Mouse (Mus musculus): ENCODE measurements around the gene Fhad1. TPM values are rescaled to one million over a fixed set of nuclear protein-coding genes. Genes with fewer than 3 reads are reported as not detected.

The Fhad1 gene
- polyA plus RNA-seq, 1 experiment, result 1.3 TPM

DNA sequence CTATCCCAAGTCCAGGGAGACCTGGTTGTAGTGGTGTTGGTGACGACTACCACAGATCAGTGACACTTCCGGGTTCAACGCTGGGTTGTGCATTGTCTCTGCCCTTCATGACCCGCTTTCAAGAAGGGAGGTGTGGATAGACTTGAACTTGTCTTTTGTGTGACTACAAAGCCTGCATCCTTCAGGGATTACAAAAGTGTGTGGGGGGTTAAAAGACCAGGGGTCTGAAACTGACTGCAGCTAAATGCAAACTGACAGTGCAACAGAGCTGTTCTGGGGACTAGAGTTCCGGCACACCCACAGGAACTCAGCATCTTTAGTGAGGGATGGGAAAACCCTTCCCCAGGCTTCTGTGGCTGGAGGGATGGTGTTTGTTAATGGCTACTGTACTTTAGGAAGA lies 83.4 kb downstream of the Fhad1 start:
- 84% methylated on average over 5 of the region's 5 CpGs for WGBS
- H3K4me1 ChIP-seq (ENCODE audit: control insufficient read depth, insufficient read depth, low read length), result no peaks in the 10 kb centered on the region
- TF ChIP-seq CTCF (IDR thresholded peaks at IDR 0.05; ENCODE audit: control insufficient read depth, insufficient read depth, low read length) (no peak), POLR2A (IDR thresholded peaks at IDR 0.05; ENCODE audit: borderline replicate concordance, control insufficient read depth, low read depth, low read length) (no peak)
- no peak overlapping the region for H3K4me3 ChIP-seq (replicated peaks; ENCODE audit: control insufficient read depth, low read depth, low read length)
- H3K27ac ChIP-seq (ENCODE audit: control insufficient read depth, insufficient read depth, low read depth, low read length, poor library complexity), result no peak overlapping the region

DNA sequence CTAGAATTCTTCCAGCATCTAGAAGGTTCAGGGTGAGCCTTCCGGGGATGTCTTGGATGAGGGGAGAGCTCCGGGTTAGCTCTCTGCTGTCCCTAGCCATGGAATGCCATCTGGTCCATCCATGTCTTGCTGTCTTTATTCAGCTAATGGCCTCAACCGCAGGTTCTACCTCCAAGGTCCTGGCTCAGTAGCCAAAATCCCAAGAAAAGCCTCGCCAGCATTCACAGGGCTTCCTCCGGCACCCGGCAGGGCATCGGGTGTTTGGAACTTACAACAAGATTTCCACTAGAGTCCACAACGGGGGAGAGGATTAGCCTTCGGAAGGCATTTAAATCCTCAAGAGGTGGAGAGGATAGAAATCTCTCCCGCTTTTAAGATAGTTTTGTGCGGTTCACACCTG lies 84.9 kb downstream of the Fhad1 start:
- H3K27ac ChIP-seq (ENCODE audit: control insufficient read depth, insufficient read depth, low read depth, low read length, poor library complexity), result no peak overlapping the region
- WGBS, result 82% methylated on average over 11 of the region's 11 CpGs
- TF ChIP-seq CTCF (IDR thresholded peaks at IDR 0.05; ENCODE audit: control insufficient read depth, insufficient read depth, low read length) (no peak), POLR2A (IDR thresholded peaks at IDR 0.05; ENCODE audit: borderline replicate concordance, control insufficient read depth, low read depth, low read length) (no peak)

DNA sequence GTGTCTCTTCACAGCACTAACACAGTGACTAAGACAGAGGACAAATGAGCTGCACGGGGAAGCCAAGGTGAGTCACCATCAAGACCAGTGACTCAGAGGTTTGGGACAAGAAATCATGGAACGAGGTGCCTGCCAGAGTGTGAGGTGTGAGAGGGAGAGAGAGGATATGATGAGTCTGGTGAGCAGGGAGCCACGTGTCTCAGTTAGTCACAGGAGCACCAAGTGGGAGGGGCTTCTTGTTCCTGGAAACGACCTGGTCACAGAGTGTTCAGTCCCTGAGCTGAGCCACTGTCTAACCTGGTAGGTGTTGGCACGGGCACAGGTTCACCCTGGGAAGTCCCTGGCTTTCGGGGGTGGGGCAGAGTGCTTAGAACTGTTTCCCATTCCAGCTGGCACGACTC lies 86.0 kb downstream of the Fhad1 start:
- 44% methylated on average over 7 of the region's 7 CpGs for WGBS
- Histone ChIP-seq H3K4me1 (ENCODE audit: control insufficient read depth, insufficient read depth, low read length) (no peaks in the 10 kb centered on the region), H3K27ac (ENCODE audit: control insufficient read depth, insufficient read depth, low read depth, low read length, poor library complexity) (no peak overlapping the region), H3K4me3 (replicated peaks; ENCODE audit: control insufficient read depth, low read depth, low read length) (no peak overlapping the region)
- TF ChIP-seq CTCF (IDR thresholded peaks at IDR 0.05; ENCODE audit: control insufficient read depth, insufficient read depth, low read length) (no peak), POLR2A (IDR thresholded peaks at IDR 0.05; ENCODE audit: borderline replicate concordance, control insufficient read depth, low read depth, low read length) (no peak)

More for the DNA sequence above, 84.9 kb downstream of the Fhad1 start:
- Histone ChIP-seq H3K4me1 (ENCODE audit: control insufficient read depth, insufficient read depth, low read length) (no peaks in the 10 kb centered on the region), H3K4me3 (replicated peaks; ENCODE audit: control insufficient read depth, low read depth, low read length) (no peak overlapping the region)

DNA sequence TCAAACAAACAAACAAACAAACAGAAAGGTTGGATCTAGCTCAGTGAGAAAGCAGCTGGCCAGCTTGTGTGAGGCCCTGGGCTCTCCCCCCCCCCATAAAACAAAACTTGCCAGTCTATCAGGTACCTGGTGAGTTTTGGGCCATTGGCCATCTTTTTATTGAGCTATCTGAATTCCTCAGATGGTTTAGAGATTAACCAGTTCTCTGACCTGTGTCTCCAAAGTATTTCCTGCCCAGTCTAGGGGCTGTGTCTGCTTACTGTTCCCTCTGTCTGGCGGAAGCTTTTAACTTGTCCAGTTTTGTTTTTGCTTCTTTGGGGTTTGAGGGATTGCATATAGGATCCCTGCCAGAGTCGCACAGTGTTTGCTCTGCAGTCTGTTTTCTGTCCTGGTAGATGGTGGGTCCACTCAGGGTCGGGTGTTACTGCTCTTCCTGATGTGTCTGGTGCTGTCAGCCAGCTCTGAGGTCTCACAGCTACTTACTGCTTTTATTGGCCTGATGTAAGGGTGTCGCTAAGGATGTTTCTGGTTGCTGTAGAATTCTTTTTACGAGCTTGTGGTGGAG lies 89.0 kb downstream of the Fhad1 start:
- WGBS, result 76% methylated on average over 5 of the region's 5 CpGs
- H3K4me3 ChIP-seq (replicated peaks; ENCODE audit: control insufficient read depth, low read depth, low read length), result no peak overlapping the region
- no peak overlapping the region for H3K27ac ChIP-seq (ENCODE audit: control insufficient read depth, insufficient read depth, low read depth, low read length, poor library complexity)
- H3K4me1 ChIP-seq (ENCODE audit: control insufficient read depth, insufficient read depth, low read length), result no peaks in the 10 kb centered on the region
- TF ChIP-seq CTCF (IDR thresholded peaks at IDR 0.05; ENCODE audit: control insufficient read depth, insufficient read depth, low read length) (no peak), POLR2A (IDR thresholded peaks at IDR 0.05; ENCODE audit: borderline replicate concordance, control insufficient read depth, low read depth, low read length) (no peak)

DNA sequence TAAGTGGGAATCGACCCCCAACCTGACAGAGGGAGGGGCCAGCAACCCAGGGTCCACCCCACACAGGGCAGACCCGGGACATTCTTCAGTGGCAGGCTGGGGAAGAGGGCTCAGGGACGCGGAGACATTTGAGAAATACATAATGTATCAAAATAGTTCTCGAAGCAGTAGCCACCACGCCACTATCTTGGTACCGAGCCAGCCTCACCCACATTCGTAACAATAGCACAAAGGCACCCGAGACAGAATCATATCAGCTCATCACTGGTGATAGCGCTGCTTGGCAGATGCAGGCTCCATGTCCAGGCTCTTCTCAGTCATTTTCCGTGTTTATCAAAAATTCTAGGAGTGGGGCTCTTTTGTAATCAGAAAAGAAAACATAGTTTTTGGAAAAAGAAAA lies 90.9 kb downstream of the Fhad1 start:
- Histone ChIP-seq H3K4me1 (ENCODE audit: control insufficient read depth, insufficient read depth, low read length) (no peaks in the 10 kb centered on the region), H3K27ac (ENCODE audit: control insufficient read depth, insufficient read depth, low read depth, low read length, poor library complexity) (no peak overlapping the region), H3K4me3 (replicated peaks; ENCODE audit: control insufficient read depth, low read depth, low read length) (no peak overlapping the region)
- 74% methylated on average over 11 of the region's 11 CpGs for WGBS
- TF ChIP-seq CTCF (IDR thresholded peaks at IDR 0.05; ENCODE audit: control insufficient read depth, insufficient read depth, low read length) (no peak), POLR2A (IDR thresholded peaks at IDR 0.05; ENCODE audit: borderline replicate concordance, control insufficient read depth, low read depth, low read length) (no peak)

DNA sequence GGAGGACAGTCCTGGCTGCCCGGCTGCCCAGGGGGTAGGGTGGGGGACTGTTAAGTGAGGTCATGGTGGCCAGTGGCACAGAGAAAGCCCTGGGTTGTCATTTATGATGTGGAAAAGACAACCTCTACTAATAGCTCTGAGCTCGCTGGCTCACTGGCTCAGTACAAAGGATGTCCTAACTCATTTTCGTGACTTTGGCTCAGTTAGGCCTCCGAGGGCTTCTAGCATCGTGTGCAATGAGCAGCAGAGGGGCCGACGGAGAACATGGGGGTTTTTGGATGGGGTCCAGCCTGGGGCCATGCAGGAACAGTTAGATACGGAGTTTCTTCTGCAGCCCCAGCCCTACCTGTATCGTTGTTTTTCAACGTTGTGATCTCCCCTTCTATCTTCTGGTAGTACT lies 94.5 kb downstream of the Fhad1 start:
- 81% methylated on average over 10 of the region's 10 CpGs for WGBS
- Histone ChIP-seq H3K4me1 (ENCODE audit: control insufficient read depth, insufficient read depth, low read length) (no peaks in the 10 kb centered on the region), H3K27ac (ENCODE audit: control insufficient read depth, insufficient read depth, low read depth, low read length, poor library complexity) (no peak overlapping the region), H3K4me3 (replicated peaks; ENCODE audit: control insufficient read depth, low read depth, low read length) (no peak overlapping the region)
- TF ChIP-seq POLR2A (IDR thresholded peaks at IDR 0.05; ENCODE audit: borderline replicate concordance, control insufficient read depth, low read depth, low read length) (no peak), CTCF (IDR thresholded peaks at IDR 0.05; ENCODE audit: control insufficient read depth, insufficient read depth, low read length) (no peak)

DNA sequence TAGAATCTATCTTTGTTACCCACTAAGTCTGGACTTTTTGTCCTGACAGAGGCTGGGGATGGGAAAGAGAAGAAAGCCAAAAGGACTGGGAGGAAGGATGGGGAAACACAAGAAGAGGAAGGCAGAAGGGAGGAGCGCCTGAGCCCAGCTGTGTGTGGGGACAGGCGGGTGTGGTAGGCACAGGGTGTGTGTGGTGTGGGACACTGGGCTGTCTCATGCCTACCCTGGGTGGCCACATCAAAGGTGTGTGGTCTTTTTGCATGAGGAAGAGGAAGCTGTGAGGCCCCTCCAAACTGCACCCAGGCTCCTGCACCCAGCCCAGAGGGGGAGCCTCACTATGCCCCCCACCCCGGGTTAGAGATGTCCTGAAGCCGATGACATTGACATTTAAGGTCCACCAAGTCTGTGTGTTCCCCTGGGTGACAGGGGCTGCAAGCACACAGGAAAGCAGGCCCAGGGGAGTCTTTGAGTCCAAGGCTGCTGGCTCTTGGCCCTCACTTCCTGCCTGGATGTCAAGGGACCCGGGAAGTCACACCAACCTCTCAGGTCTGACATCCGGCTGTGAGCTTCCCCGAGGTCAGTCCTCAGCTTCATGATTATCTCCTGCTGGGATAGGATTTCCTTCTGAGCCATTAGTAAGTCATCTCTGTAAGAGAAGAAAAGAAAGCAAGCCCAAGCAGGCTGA lies 97.0 kb downstream of the Fhad1 start:
- WGBS, result 15% methylated on average over 7 of the region's 7 CpGs
- no peak for TF ChIP-seq CTCF (IDR thresholded peaks at IDR 0.05; ENCODE audit: control insufficient read depth, insufficient read depth, low read length)
- no peak for TF ChIP-seq POLR2A (IDR thresholded peaks at IDR 0.05; ENCODE audit: borderline replicate concordance, control insufficient read depth, low read depth, low read length)
- Histone ChIP-seq H3K4me1 (ENCODE audit: control insufficient read depth, insufficient read depth, low read length) (no peaks in the 10 kb centered on the region), H3K27ac (ENCODE audit: control insufficient read depth, insufficient read depth, low read depth, low read length, poor library complexity) (no peak overlapping the region), H3K4me3 (replicated peaks; ENCODE audit: control insufficient read depth, low read depth, low read length) (no peak overlapping the region)

DNA sequence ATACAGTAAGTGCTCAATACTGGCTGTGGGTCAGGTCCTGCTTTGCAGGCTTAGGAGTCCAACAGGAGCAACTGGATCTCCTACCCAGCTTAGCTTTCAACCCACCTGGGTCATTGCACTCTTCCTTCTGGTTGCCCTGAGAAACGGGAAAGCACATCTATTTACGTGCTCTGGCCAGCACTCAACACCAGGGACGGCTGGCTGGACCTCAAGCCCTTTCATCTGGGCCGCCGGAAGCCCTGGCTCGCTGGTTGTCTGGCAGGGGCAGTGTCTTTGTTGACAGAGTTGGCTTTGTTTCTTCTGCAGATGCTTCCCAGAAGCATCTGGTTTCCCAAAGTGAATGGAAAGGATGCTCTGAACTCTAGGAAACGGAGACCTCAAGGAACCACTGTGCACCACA lies 100.8 kb downstream of the Fhad1 start:
- H3K27ac ChIP-seq (ENCODE audit: control insufficient read depth, insufficient read depth, low read depth, low read length, poor library complexity), result no peak overlapping the region
- H3K4me3 ChIP-seq (replicated peaks; ENCODE audit: control insufficient read depth, low read depth, low read length), result no peak overlapping the region
- TF ChIP-seq POLR2A (IDR thresholded peaks at IDR 0.05; ENCODE audit: borderline replicate concordance, control insufficient read depth, low read depth, low read length), result no peak
- no peak for TF ChIP-seq CTCF (IDR thresholded peaks at IDR 0.05; ENCODE audit: control insufficient read depth, insufficient read depth, low read length)
- WGBS, result 79% methylated on average over 7 of the region's 7 CpGs
- no peaks in the 10 kb centered on the region for H3K4me1 ChIP-seq (ENCODE audit: control insufficient read depth, insufficient read depth, low read length)

All from bone marrow, adult 2 months (tissue).